Mouse (Mus musculus): ENCODE data around the gene Coa5. TPM values are rescaled to one million over a fixed set of nuclear protein-coding genes. Genes with fewer than 3 reads are reported as not detected.

Coa5 gene
- total RNA-seq (2014; rRNA removed) (41.6 and 47.2 TPM in 2 replicates), polyA plus RNA-seq (2012; rRNA removed) (45.8 and 53.2 TPM in 2 replicates)

DNA sequence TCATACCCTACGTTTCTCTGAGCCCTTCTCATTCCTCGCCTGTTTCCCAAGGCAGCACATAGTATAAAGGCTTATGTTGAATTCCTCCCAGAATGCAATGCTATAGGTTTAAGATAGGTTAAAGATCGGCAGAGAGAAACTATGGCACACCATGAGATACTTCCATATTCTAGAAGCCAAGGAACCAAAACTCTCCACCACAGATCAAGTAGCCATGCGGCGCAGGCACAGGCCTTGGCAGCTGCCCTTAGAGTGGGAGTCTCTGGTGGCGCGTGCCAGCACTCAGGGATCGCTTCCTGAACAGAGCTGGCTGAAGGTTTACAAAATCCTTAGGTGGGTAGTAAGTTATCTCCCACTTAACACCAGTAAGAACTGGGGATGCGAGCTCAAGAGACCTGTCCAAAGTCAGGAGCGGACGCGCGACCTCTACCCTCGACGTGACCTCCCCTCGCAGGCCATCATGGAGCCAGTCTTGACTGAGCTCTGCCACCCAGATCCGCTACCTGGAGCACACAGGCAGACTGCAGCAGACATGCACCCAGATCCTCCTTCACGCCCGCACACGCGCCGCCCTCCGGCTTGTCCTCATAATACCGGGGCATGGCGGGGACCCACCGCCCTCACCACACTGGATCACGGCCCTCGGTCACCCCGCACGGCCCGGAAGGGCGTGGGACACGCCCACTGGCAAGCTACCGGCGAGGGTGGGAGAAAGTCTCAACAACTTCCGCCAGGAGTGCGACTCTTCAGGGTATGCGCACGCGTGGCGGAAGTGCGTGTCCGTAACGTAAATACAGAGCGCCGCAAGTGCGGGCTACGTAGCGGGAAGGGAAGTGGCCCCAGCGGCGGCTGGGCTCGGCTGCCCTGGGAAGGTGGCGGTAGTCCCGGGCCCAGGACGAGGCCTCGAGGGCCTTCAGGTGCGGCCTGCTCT lies at the start of gene Coa5, which contains the start of gene Unc50:
Gene Coa5 (minus strand): TSS at position 738 of the 931 bp plus-strand sequence.
Gene Unc50 (plus strand): TSS at position 774 of the 931 bp plus-strand sequence.
- no peak for TF ChIP-seq CTCF (IDR thresholded peaks at IDR 0.05; ENCODE audit: low read depth, low read length)
- TF ChIP-seq POLR2A (IDR thresholded peaks at IDR 0.05; ENCODE audit: extremely low read depth, insufficient read depth, low read length): peak; percentile 76
- peaks cover 12% of the 10 kb centered on the region for H3K4me1 ChIP-seq (ENCODE audit: control insufficient read depth, insufficient read depth, low read length)
- H3K4me3 ChIP-seq (ENCODE audit: insufficient read depth, low read depth, low read length): peak within 1 kb of the TSS; percentile 74
- peak; percentile 91 for DNase-seq (ENCODE audit: extremely low read depth, low read depth, low spot score)
- H3K79me2 ChIP-seq (ENCODE audit: control insufficient read depth, insufficient read depth, low read length): peaks cover 19% of the 10 kb centered on the region; the same call in 1 of the 2 replicates
- WGBS: under 1% methylated on average over 57 of the region's 57 CpGs
- H3K9ac ChIP-seq (ENCODE audit: low read depth, low read length): peak within 1 kb of the TSS; percentile 97
- H3K36me3 ChIP-seq (ENCODE audit: control insufficient read depth, insufficient read depth, low read length): peaks cover 24% of the 10 kb centered on the region
- H3K27me3 ChIP-seq (ENCODE audit: control insufficient read depth, insufficient read depth, low read length): no peaks in the 10 kb centered on the region
- peak within 1 kb of the TSS; percentile 61 for H3K27ac ChIP-seq (replicated peaks; ENCODE audit: insufficient read depth, low read depth, low read length)

DNA sequence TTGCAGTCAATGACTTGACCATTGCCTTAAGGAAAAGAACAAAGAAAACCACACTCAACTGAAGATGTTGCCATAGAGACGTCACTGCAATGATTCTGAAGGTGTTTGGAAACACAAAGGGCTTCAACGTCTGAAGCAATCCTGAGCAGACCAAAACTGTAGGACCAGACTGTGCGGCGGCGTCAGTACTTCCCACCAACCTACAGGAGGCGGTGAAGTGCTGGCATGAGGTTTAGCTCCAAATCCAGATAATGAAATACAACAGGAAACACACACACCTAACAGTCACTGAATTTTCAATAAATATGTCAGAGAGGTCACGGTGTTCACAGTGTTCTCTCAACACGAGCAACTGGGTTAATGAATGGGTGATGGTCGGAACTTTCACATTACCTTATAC lies 49.2 kb upstream of the Coa5 start:
- no peaks in the 10 kb centered on the region for H3K36me3 ChIP-seq (ENCODE audit: control insufficient read depth, insufficient read depth, low read length)
- no peak overlapping the region for H3K4me3 ChIP-seq (ENCODE audit: insufficient read depth, low read depth, low read length)
- no peak overlapping the region for H3K9ac ChIP-seq (ENCODE audit: low read depth, low read length)
- no peaks in the 10 kb centered on the region for H3K79me2 ChIP-seq (ENCODE audit: control insufficient read depth, insufficient read depth, low read length)
- no peak for DNase-seq (ENCODE audit: extremely low read depth, low read depth, low spot score)
- no peaks in the 10 kb centered on the region for H3K4me1 ChIP-seq (ENCODE audit: control insufficient read depth, insufficient read depth, low read length)
- WGBS: 78% methylated on average over 9 of the region's 9 CpGs
- no peak overlapping the region for H3K27ac ChIP-seq (replicated peaks; ENCODE audit: insufficient read depth, low read depth, low read length)
- TF ChIP-seq POLR2A (IDR thresholded peaks at IDR 0.05; ENCODE audit: extremely low read depth, insufficient read depth, low read length) (no peak), CTCF (IDR thresholded peaks at IDR 0.05; ENCODE audit: low read depth, low read length) (peak; percentile 24; the same call in 1 of the 2 replicates)
- H3K27me3 ChIP-seq (ENCODE audit: control insufficient read depth, insufficient read depth, low read length): no peaks in the 10 kb centered on the region

DNA sequence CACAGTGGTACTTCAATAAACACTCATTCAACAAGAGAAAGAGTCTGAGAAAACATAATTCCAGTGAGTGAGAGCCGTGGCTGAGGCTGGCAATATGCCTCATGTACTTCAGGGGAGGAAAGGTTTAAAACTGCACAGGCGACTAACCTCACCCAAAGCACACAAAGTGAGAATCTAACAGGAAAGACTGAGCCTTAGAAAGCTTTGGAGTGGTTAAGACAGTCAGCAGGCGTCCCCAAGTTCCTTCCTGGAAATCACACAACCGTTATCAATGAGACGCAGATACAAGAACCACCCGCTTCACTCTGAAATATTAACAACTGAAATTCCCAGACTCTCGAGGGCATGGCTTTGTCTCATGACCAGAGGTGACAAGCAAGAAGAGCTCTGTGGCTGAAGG lies 48.5 kb upstream of the Coa5 start:
- Histone ChIP-seq H3K27ac (replicated peaks; ENCODE audit: insufficient read depth, low read depth, low read length) (no peak overlapping the region), H3K4me3 (ENCODE audit: insufficient read depth, low read depth, low read length) (no peak overlapping the region), H3K27me3 (ENCODE audit: control insufficient read depth, insufficient read depth, low read length) (no peaks in the 10 kb centered on the region), H3K36me3 (ENCODE audit: control insufficient read depth, insufficient read depth, low read length) (no peaks in the 10 kb centered on the region), H3K9ac (ENCODE audit: low read depth, low read length) (no peak overlapping the region), H3K79me2 (ENCODE audit: control insufficient read depth, insufficient read depth, low read length) (no peaks in the 10 kb centered on the region), H3K4me1 (ENCODE audit: control insufficient read depth, insufficient read depth, low read length) (no peaks in the 10 kb centered on the region)
- WGBS: 52% methylated on average over 7 of the region's 7 CpGs
- DNase-seq (ENCODE audit: extremely low read depth, low read depth, low spot score): no peak
- TF ChIP-seq CTCF (IDR thresholded peaks at IDR 0.05; ENCODE audit: low read depth, low read length): no peak
- TF ChIP-seq POLR2A (IDR thresholded peaks at IDR 0.05; ENCODE audit: extremely low read depth, insufficient read depth, low read length): no peak

DNA sequence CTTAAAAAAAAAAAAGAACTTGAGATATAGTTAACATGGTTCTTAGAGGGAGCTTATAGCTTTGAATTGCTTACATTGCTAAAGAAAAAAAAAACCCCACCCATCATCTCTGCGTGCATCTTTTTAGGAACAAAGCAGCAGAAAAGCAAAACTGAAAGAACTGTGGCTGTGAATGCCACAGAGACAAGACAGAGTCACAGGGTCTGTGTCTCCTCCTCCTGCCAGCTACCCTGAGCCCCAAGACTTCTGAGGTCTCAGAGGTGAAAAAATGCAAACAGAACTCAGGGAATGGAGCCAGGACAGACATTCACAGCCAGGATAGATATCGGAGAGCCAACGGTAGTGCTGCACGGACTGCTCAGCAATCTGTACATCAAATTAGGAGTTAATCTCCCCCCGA lies 48.0 kb upstream of the Coa5 start:
- 37% methylated on average over 5 of the region's 5 CpGs for WGBS
- Histone ChIP-seq H3K9ac (ENCODE audit: low read depth, low read length) (no peak overlapping the region), H3K4me1 (ENCODE audit: control insufficient read depth, insufficient read depth, low read length) (no peaks in the 10 kb centered on the region), H3K4me3 (ENCODE audit: insufficient read depth, low read depth, low read length) (no peak overlapping the region), H3K79me2 (ENCODE audit: control insufficient read depth, insufficient read depth, low read length) (no peaks in the 10 kb centered on the region), H3K27me3 (ENCODE audit: control insufficient read depth, insufficient read depth, low read length) (no peaks in the 10 kb centered on the region), H3K36me3 (ENCODE audit: control insufficient read depth, insufficient read depth, low read length) (no peaks in the 10 kb centered on the region), H3K27ac (replicated peaks; ENCODE audit: insufficient read depth, low read depth, low read length) (no peak overlapping the region)
- peak; percentile 19 for DNase-seq (ENCODE audit: extremely low read depth, low read depth, low spot score)
- TF ChIP-seq POLR2A (IDR thresholded peaks at IDR 0.05; ENCODE audit: extremely low read depth, insufficient read depth, low read length) (no peak), CTCF (IDR thresholded peaks at IDR 0.05; ENCODE audit: low read depth, low read length) (no peak)

DNA sequence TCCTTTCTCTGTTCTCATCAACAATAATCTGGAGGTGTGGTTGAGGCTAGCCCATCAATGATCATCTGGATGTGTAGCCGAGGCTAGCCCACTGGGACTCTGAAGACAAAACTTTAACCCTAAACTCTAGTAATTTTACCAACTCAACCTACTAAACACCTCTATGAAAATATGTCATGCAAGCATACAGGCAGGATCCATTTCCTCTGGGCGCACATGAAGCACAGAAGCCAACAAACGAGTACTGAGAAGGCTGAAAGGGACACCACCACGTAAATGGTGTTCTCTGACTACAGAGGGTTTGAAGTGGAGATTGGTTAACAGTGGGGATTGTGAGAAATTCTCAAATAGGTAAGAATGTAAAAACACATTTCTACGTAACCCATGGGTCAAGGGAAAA lies 47.3 kb upstream of the Coa5 start:
- Histone ChIP-seq H3K79me2 (ENCODE audit: control insufficient read depth, insufficient read depth, low read length) (no peaks in the 10 kb centered on the region), H3K27me3 (ENCODE audit: control insufficient read depth, insufficient read depth, low read length) (no peaks in the 10 kb centered on the region), H3K4me1 (ENCODE audit: control insufficient read depth, insufficient read depth, low read length) (no peaks in the 10 kb centered on the region), H3K4me3 (ENCODE audit: insufficient read depth, low read depth, low read length) (no peak overlapping the region), H3K27ac (replicated peaks; ENCODE audit: insufficient read depth, low read depth, low read length) (no peak overlapping the region), H3K36me3 (ENCODE audit: control insufficient read depth, insufficient read depth, low read length) (no peaks in the 10 kb centered on the region), H3K9ac (ENCODE audit: low read depth, low read length) (no peak overlapping the region)
- WGBS: 85% methylated on average over 5 of the region's 5 CpGs
- no peak for TF ChIP-seq CTCF (IDR thresholded peaks at IDR 0.05; ENCODE audit: low read depth, low read length)
- no peak for TF ChIP-seq POLR2A (IDR thresholded peaks at IDR 0.05; ENCODE audit: extremely low read depth, insufficient read depth, low read length)
- no peak for DNase-seq (ENCODE audit: extremely low read depth, low read depth, low spot score)

DNA sequence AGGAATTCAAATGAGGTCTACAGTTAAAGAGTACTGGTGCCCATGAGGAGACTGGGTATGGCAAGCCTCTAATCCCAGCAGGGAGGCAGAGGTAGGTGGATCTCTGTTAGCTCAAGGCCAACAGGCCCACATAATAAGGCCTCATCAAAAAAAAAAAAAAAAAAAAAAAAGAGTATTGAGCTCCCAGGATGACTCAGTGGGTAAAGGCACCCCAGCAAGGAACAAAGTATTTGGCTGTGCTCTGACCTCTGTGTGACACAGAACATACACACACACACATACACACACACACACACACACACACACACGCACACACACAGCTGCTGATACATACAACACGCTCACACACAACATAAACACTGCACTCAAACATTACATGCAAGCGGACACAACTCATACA lies 45.4 kb upstream of the Coa5 start:
- H3K79me2 ChIP-seq (ENCODE audit: control insufficient read depth, insufficient read depth, low read length): no peaks in the 10 kb centered on the region
- H3K27me3 ChIP-seq (ENCODE audit: control insufficient read depth, insufficient read depth, low read length): no peaks in the 10 kb centered on the region
- TF ChIP-seq POLR2A (IDR thresholded peaks at IDR 0.05; ENCODE audit: extremely low read depth, insufficient read depth, low read length) (no peak), CTCF (IDR thresholded peaks at IDR 0.05; ENCODE audit: low read depth, low read length) (no peak)
- no peak overlapping the region for H3K4me3 ChIP-seq (ENCODE audit: insufficient read depth, low read depth, low read length)
- no peaks in the 10 kb centered on the region for H3K4me1 ChIP-seq (ENCODE audit: control insufficient read depth, insufficient read depth, low read length)
- WGBS: 88% methylated on average over 3 of the region's 3 CpGs
- no peak for DNase-seq (ENCODE audit: extremely low read depth, low read depth, low spot score)
- no peak overlapping the region for H3K27ac ChIP-seq (replicated peaks; ENCODE audit: insufficient read depth, low read depth, low read length)
- no peaks in the 10 kb centered on the region for H3K36me3 ChIP-seq (ENCODE audit: control insufficient read depth, insufficient read depth, low read length)
- no peak overlapping the region for H3K9ac ChIP-seq (ENCODE audit: low read depth, low read length)
